Mouse (Mus musculus): ENCODE data around the gene Slc17a7. TPM values are rescaled to one million over a fixed set of nuclear protein-coding genes. Genes with fewer than 3 reads are reported as not detected.
"Not testable (repeated sequence)": the region's sequence is repeated elsewhere in the genome, so short reads cannot be mapped to it uniquely, and the experiment has no call there.

The Slc17a7 gene
- polyA plus RNA-seq, 2 experiments = 0.18 to 0.58 TPM

GRCm38 (mm10) chr7:45148534-45149098 lies 15.1 kb upstream of the Slc17a7 start:
- Histone ChIP-seq H3K9me3 (ENCODE audit: control insufficient read depth, low read length) (no peaks in the 10 kb centered on the region), H3K9ac (ENCODE audit: low read depth, low read length, severe bottlenecking) (no peak overlapping the region)
- WGBS = 56% methylated on average over 4 of the region's 4 CpGs

GRCm38 (mm10) chr7:45149545-45149944 lies 14.2 kb upstream of the Slc17a7 start:
- peaks cover 5% of the 10 kb centered on the region; the same call in 1 of the 2 replicates for H3K4me1 ChIP-seq (ENCODE audit: control insufficient read depth, insufficient read depth, low read length)
- no peak for TF ChIP-seq POLR2A (IDR thresholded peaks at IDR 0.05; ENCODE audit: borderline replicate concordance, extremely low read depth, insufficient read depth, insufficient read length)
- no peak overlapping the region for H3K4me2 ChIP-seq (replicated peaks; ENCODE audit: low read depth, low read length, severe bottlenecking)
- H3K9me3 ChIP-seq (ENCODE audit: control insufficient read depth, low read length) = no peaks in the 10 kb centered on the region
- no peak overlapping the region for H3K9ac ChIP-seq (ENCODE audit: low read depth, low read length, severe bottlenecking)
- 83% methylated on average over 6 of the region's 6 CpGs for WGBS
- DNase-seq (ENCODE audit: low spot score) = no peak
- H3K4me3 ChIP-seq (replicated peaks; ENCODE audit: low read length) = no peak overlapping the region
- no peak overlapping the region for H3K27ac ChIP-seq (replicated peaks; ENCODE audit: low read depth, low read length)
- H3K36me3 ChIP-seq (ENCODE audit: control insufficient read depth, insufficient read depth, low read length) = peaks cover 44% of the 10 kb centered on the region
- ATAC-seq (ENCODE audit: low FRiP score, low read depth) = no peak
- no peaks in the 10 kb centered on the region for H3K27me3 ChIP-seq (ENCODE audit: control insufficient read depth, insufficient read depth, low read length)

More at GRCm38 (mm10) chr7:45148534-45149098, 15.1 kb upstream of the Slc17a7 start:
- Histone ChIP-seq H3K27me3 (ENCODE audit: control insufficient read depth, insufficient read depth, low read length) (no peaks in the 10 kb centered on the region), H3K4me1 (ENCODE audit: control insufficient read depth, insufficient read depth, low read length) (peaks cover 5% of the 10 kb centered on the region; the same call in 1 of the 2 replicates), H3K36me3 (ENCODE audit: control insufficient read depth, insufficient read depth, low read length) (peaks cover 53% of the 10 kb centered on the region), H3K4me3 (replicated peaks; ENCODE audit: low read length) (no peak overlapping the region), H3K4me2 (replicated peaks; ENCODE audit: low read depth, low read length, severe bottlenecking) (no peak overlapping the region), H3K27ac (replicated peaks; ENCODE audit: low read depth, low read length) (no peak overlapping the region)
- DNase-seq (ENCODE audit: low spot score) (no peak), ATAC-seq (ENCODE audit: low FRiP score, low read depth) (no peak)
- no peak for TF ChIP-seq POLR2A (IDR thresholded peaks at IDR 0.05; ENCODE audit: borderline replicate concordance, extremely low read depth, insufficient read depth, insufficient read length)

- Histone ChIP-seq H3K36me3 (ENCODE audit: control insufficient read depth, insufficient read depth, low read length) (peaks cover 36% of the 10 kb centered on the region), H3K4me1 (ENCODE audit: control insufficient read depth, insufficient read depth, low read length) (peaks cover 5% of the 10 kb centered on the region), H3K4me2 (replicated peaks; ENCODE audit: low read depth, low read length, severe bottlenecking) (no peak overlapping the region), H3K27me3 (ENCODE audit: control insufficient read depth, insufficient read depth, low read length) (no peaks in the 10 kb centered on the region), H3K27ac (replicated peaks; ENCODE audit: low read depth, low read length) (no peak overlapping the region), H3K9ac (ENCODE audit: low read depth, low read length, severe bottlenecking) (no peak overlapping the region), H3K4me3 (replicated peaks; ENCODE audit: low read length) (no peak overlapping the region), H3K9me3 (ENCODE audit: control insufficient read depth, low read length) (no peaks in the 10 kb centered on the region)
- ATAC-seq (ENCODE audit: low FRiP score, low read depth) = no peak
- no peak for TF ChIP-seq POLR2A (IDR thresholded peaks at IDR 0.05; ENCODE audit: borderline replicate concordance, extremely low read depth, insufficient read depth, insufficient read length)
- no peak for DNase-seq (ENCODE audit: low spot score)
- WGBS = 47% methylated on average over 4 of the region's 4 CpGs
Measured at GRCm38 (mm10) chr7:45150321-45150720, 13.4 kb upstream of the Slc17a7 start.

DNA sequence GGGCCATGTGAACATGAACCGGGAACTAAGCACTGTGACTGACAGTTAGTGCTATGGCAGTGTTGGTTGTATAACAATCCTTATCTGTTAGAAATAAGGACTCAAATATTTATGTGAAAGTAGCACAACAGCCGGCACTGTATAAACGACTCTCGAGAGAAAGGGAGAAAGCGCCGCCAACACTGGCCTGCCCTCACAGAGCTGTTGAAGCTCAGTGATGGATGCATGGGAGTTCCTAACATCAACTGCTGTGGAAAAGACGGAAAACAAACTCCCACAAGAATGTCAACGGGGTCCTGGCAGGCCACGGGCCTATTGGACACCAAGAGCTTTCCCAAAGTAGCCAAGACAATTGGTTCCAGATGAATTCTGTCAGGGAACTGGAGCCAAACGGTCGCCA lies 12.4 kb upstream of the Slc17a7 start:
- Histone ChIP-seq H3K9ac (ENCODE audit: low read depth, low read length, severe bottlenecking) (0 out of 2 replicates have a peak overlapping the region, but pooled peaks have one; percentile 9), H3K27ac (replicated peaks; ENCODE audit: low read depth, low read length) (no peak overlapping the region)
- DNase-seq (ENCODE audit: low spot score) = no peak

DNA sequence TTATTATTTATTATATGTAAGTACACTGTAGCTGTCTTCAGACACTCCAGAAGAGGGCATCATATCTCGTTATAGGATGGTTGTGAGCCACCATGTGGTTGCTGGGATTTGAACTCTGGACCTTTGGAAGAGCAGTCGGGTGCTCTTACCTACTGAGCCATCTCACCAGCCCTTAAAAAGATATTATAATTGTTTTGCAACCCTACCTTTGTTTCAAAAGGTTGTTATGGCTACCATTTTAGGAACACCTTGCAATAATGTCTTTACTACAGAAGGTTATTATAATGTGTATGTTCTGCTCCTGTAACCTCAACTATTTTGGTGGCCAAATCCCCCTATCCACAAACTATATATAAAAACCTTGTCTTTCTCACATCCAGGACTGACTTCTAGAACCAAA lies 10.7 kb upstream of the Slc17a7 start:
- peaks cover 14% of the 10 kb centered on the region; the same call in 1 of the 2 replicates for H3K36me3 ChIP-seq (ENCODE audit: control insufficient read depth, insufficient read depth, low read length)
- ATAC-seq (ENCODE audit: low FRiP score, low read depth); H3K9me3 ChIP-seq (ENCODE audit: control insufficient read depth, low read length); H3K9ac ChIP-seq (ENCODE audit: low read depth, low read length, severe bottlenecking); H3K4me1 ChIP-seq (ENCODE audit: control insufficient read depth, insufficient read depth, low read length); H3K4me3 ChIP-seq (replicated peaks; ENCODE audit: low read length); DNase-seq (ENCODE audit: low spot score); H3K27me3 ChIP-seq (ENCODE audit: control insufficient read depth, insufficient read depth, low read length): not testable (repeated sequence)
- H3K27ac ChIP-seq (replicated peaks; ENCODE audit: low read depth, low read length) = 0 out of 2 replicates have a peak overlapping the region, but pooled peaks have one; percentile 95
- 87% methylated on average over 2 of the region's 2 CpGs for WGBS
- H3K4me2 ChIP-seq (replicated peaks; ENCODE audit: low read depth, low read length, severe bottlenecking) = peak overlapping the region; percentile 61; the same call in 1 of the 2 replicates

More for the DNA sequence above, 12.4 kb upstream of the Slc17a7 start:
- Histone ChIP-seq H3K9me3 (ENCODE audit: control insufficient read depth, low read length) (no peaks in the 10 kb centered on the region), H3K36me3 (ENCODE audit: control insufficient read depth, insufficient read depth, low read length) (peaks cover 27% of the 10 kb centered on the region), H3K27me3 (ENCODE audit: control insufficient read depth, insufficient read depth, low read length) (no peaks in the 10 kb centered on the region), H3K4me3 (replicated peaks; ENCODE audit: low read length) (no peak overlapping the region), H3K4me2 (replicated peaks; ENCODE audit: low read depth, low read length, severe bottlenecking) (no peak overlapping the region), H3K4me1 (ENCODE audit: control insufficient read depth, insufficient read depth, low read length) (peaks cover 5% of the 10 kb centered on the region)
- 31% methylated on average over 11 of the region's 11 CpGs for WGBS
- TF ChIP-seq POLR2A (IDR thresholded peaks at IDR 0.05; ENCODE audit: borderline replicate concordance, extremely low read depth, insufficient read depth, insufficient read length) = no peak
- no peak for ATAC-seq (ENCODE audit: low FRiP score, low read depth)
